Mouse (Mus musculus) intestine, postnatal 0 days (tissue): ENCODE results near the gene Usp38. TPM values are rescaled to one million over a fixed set of nuclear protein-coding genes. Genes with fewer than 3 reads are reported as not detected.
A peak's percentile ranks its signal among the peaks of the same experiment; 100 is the strongest.
"Not testable (repeated sequence)": the region's sequence is repeated elsewhere in the genome, so short reads cannot be mapped to it uniquely, and the experiment has no call there.

Source experiments
- ATAC-seq: fragments of 200-750 bp; cut with Nextera tagmentation; 2 replicates; pipeline ENCODE4 v1.8.0; 2017; ENCODE audit warnings: mild to moderate bottlenecking, moderate TSS enrichment, moderate library complexity
- H3K27ac ChIP-seq: fragments of 300-500 bp; sonication (generic); 2 replicates; pipeline ENCODE4 v1.5.1; 2014; ENCODE audit warnings: mild to moderate bottlenecking, low read depth, low read length, moderate library complexity
- H3K27me3 ChIP-seq: fragments of 300-500 bp; sonication (generic); replicated peaks from 2 replicates; pipeline ENCODE4 v1.6.1; 2014; ENCODE audit warnings: low read length, mixed read lengths; ENCODE audit not compliant: control insufficient read depth, insufficient read depth
- H3K36me3 ChIP-seq: fragments of 300-500 bp; sonication (generic); 2 replicates; pipeline ENCODE4 v1.6.1; 2014; ENCODE audit warnings: mild to moderate bottlenecking, moderate library complexity; ENCODE audit not compliant: control insufficient read depth, insufficient read depth
- H3K4me1 ChIP-seq: fragments of 300-500 bp; sonication (generic); replicated peaks from 2 replicates; pipeline ENCODE4 v1.6.1; 2014; ENCODE audit warnings: antibody characterized with exemption, low read length, mixed read lengths; ENCODE audit not compliant: control insufficient read depth, insufficient read depth
- H3K4me2 ChIP-seq: fragments of 300-500 bp; sonication (generic); replicated peaks from 2 replicates; pipeline ENCODE4 v1.6.1; 2014; ENCODE audit warnings: low read depth, mild to moderate bottlenecking, moderate library complexity
- H3K4me3 ChIP-seq: fragments of 300-500 bp; sonication (generic); 2 replicates; pipeline ENCODE4 v1.5.1; 2014; ENCODE audit warnings: low read depth, low read length
- H3K9ac ChIP-seq: fragments of 300-500 bp; sonication (generic); 2 replicates; pipeline ENCODE4 v1.6.1; 2014; ENCODE audit warnings: mild to moderate bottlenecking, low read depth, low read length
- H3K9me3 ChIP-seq: fragments of 300-500 bp; sonication (generic); 2 replicates; pipeline ENCODE4 v1.6.1; 2016; ENCODE audit warnings: mixed run types; ENCODE audit not compliant: control insufficient read depth
- CTCF ChIP-seq: sonication (generic); IDR thresholded peaks from 2 replicates; pipeline ENCODE4 v1.5.1; 2016; ENCODE audit warnings: low read depth, mild to moderate bottlenecking, control low read depth, antibody characterized with exemption, moderate library complexity
- WGBS: fragments of 180-500 bp; shearing (Covaris S2); extraction: QIAGEN DNeasy Blood & Tissue Kit; methylation state at CpG from one replicate; pipeline ENCODE4 v1.1.7; 2014; 5-methylcytosine and 5-hydroxymethylcytosine counted together
- polyA plus RNA-seq: library from polyadenylated mRNA; unstranded; fragments of >200 nt; fragmentation: Nextera tagmentation; extraction: Ambion mirVana; gene quantifications from 2 replicates; pipeline ENCODE4 v1.2.1, GENCODE M21; 2015

Usp38 gene
- 9.4 and 10.6 TPM in 2 replicates for polyA plus RNA-seq

DNA sequence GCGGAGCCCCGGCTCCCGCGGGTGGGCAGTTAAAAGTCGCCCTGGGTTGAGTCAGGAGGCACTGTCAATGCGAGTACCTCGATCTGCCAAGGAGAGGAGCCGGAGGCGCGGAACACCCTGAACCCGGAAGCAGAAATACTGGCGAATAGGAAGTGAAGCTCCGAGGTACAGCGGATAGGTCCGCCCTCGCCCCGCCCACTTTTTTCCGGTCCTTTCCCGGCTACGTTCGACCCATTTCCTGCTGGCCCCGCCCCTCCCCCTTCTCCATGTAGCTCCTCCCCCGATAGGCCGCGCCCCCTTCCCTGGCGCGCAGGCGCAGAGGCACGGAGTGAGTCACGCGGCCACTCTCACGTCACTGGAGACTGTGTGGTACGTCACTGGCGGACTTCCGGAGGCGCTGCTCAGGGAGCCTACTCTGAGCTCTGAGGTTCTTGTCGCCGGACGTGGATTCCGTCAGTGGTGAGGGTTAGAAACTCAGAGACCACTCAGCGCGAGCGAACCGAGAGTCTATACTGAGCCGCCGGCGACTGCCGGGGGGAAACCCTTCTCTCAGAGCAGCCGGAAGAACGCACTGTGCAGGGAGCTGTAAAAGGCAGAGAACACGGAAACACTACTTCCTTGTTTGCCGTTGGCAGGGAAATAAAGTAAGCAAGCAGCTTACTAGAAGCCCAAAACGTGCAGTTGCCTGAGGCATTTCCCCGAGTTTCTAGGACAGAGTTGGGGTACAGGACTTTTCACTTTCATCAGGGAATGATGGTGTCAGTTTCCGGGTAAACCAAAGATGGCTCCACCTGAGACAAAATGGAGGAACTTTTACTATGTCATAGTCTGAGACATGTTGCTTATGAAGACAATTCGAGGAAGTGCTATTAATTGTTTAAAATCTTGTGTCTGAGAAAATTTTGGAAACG lies at the start of gene Usp38:
Gene Usp38, minus strand, starts transcription at position 140 of the 911 bp plus-strand sequence.
- Histone ChIP-seq H3K4me2 (peak within 1 kb of the TSS; percentile 81), H3K27me3 (no peaks in the 10 kb centered on the region), H3K9ac (peak within 1 kb of the TSS; percentile 94), H3K4me3 (peak within 1 kb of the TSS; percentile 95), H3K4me1 (0 out of 2 replicates have a peak, but pooled peaks cover 8% of the 10 kb centered on the region), H3K36me3 (peaks cover 12% of the 10 kb centered on the region; the same call in 1 of the 2 replicates), H3K27ac (peak within 1 kb of the TSS; percentile 97), H3K9me3 (no peaks in the 10 kb centered on the region)
- WGBS = 3% methylated on average over 57 of the region's 57 CpGs
- no peak; the same call in 1 of the 2 replicates for TF ChIP-seq CTCF
- peak; percentile 98 for ATAC-seq

DNA sequence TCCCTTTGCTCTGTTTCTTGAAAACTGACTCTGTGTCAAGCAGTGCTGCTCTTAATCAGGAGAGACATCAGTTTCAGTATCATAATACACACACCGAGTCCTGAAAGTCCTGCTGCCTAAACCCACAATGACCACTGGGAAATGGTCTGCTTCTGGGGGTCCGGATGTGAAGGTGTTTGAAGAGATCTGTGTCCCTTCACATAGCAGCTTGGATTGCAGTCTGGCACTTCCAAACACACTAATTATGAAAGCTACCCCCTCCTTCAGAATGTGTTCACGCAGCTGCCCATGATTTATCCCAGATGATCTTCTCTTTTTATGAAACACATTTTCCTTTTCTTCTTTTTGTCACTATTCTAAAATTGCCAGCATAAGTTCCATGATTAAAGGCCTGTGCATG lies 47.8 kb upstream of the Usp38 start:
- TF ChIP-seq CTCF = no peak
- 68% methylated on average over 3 of the region's 3 CpGs for WGBS
- H3K4me3 ChIP-seq = no peak overlapping the region
- no peak overlapping the region for H3K27ac ChIP-seq
- H3K9ac ChIP-seq = no peak overlapping the region
- no peaks in the 10 kb centered on the region for H3K4me1 ChIP-seq
- H3K9me3 ChIP-seq = no peaks in the 10 kb centered on the region
- H3K27me3 ChIP-seq = no peaks in the 10 kb centered on the region
- H3K36me3 ChIP-seq = no peaks in the 10 kb centered on the region
- no peak overlapping the region for H3K4me2 ChIP-seq
- ATAC-seq = no peak

DNA sequence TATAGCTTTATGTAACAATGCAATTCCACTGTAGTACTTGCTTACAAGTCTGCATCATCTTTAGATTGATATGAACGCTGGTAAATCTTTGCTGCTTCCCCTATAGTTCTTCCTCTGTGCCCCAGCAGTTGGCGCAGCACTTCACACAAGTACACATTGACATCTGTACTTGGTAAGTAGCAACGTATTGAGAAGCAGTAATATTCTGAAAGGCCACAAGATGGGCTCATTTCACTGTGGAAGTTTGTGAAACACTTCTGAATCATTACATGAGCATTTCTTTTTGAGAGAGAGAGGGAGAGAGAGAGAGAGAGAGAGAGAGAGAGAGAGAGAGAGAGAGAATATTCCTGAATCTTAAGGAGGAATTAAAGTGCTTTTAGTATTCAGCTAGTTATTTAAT lies 47.2 kb upstream of the Usp38 start:
- no peak overlapping the region for H3K27ac ChIP-seq
- no peak for ATAC-seq
- H3K4me2 ChIP-seq = no peak overlapping the region
- WGBS = 23% methylated on average over 3 of the region's 3 CpGs
- no peaks in the 10 kb centered on the region for H3K4me1 ChIP-seq
- no peaks in the 10 kb centered on the region for H3K27me3 ChIP-seq
- H3K36me3 ChIP-seq = no peaks in the 10 kb centered on the region
- no peaks in the 10 kb centered on the region for H3K9me3 ChIP-seq
- no peak overlapping the region for H3K4me3 ChIP-seq
- H3K9ac ChIP-seq = no peak overlapping the region
- peak; percentile 65 for TF ChIP-seq CTCF

DNA sequence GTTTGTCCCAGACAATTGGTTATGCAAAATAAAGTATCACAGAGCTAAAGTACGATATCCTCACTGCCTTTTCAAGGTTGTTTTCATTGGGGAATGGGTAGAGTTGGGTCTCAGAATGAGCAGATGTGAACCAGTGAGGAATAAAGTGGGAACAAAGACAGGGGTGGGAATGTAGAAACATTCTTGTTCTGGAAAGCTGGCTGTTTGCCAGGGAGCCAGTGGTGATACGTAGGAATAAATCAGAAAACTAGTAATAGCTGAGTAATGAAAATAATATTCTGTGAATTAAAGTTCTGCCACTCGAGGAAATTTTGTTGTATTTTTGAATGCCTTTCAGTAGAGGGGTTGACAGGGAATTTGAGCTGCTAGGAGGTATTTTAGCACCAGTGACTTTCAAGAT lies 29.5 kb upstream of the Usp38 start:
- 52% methylated on average over 3 of the region's 3 CpGs for WGBS
- Histone ChIP-seq H3K9ac (no peak overlapping the region), H3K4me1 (no peaks in the 10 kb centered on the region), H3K36me3 (no peaks in the 10 kb centered on the region), H3K4me3 (no peak overlapping the region), H3K9me3 (no peaks in the 10 kb centered on the region), H3K27me3 (no peaks in the 10 kb centered on the region), H3K27ac (no peak overlapping the region), H3K4me2 (no peak overlapping the region)
- TF ChIP-seq CTCF = no peak
- ATAC-seq = no peak

DNA sequence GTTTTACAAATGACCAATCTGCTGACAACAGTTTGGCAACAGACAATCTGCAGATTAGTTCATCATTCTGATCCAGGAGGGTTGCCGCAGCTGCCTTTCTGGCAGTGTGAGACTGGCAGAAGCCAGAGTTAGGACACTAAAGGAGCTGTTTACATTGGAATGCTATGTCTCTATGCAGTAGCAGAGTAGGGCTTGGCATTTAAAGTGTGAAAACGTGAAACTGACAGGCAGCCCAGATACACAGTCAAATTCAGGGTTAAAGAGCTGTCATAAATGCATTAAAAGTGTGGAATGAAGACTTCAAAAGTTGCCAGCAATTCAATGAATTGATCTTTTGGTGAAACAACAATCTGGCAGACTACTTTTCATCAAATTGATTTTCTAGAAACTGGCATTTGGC lies 13.3 kb upstream of the Usp38 start:
- Histone ChIP-seq H3K4me1 (no peaks in the 10 kb centered on the region), H3K4me3 (no peak overlapping the region), H3K36me3 (no peaks in the 10 kb centered on the region), H3K4me2 (no peak overlapping the region), H3K27me3 (no peaks in the 10 kb centered on the region), H3K9ac (no peak overlapping the region), H3K9me3 (peaks cover 10% of the 10 kb centered on the region; the same call in 1 of the 2 replicates), H3K27ac (no peak overlapping the region)
- TF ChIP-seq CTCF = no peak
- no peak for ATAC-seq
- 33% methylated on average over 2 of the region's 2 CpGs for WGBS

DNA sequence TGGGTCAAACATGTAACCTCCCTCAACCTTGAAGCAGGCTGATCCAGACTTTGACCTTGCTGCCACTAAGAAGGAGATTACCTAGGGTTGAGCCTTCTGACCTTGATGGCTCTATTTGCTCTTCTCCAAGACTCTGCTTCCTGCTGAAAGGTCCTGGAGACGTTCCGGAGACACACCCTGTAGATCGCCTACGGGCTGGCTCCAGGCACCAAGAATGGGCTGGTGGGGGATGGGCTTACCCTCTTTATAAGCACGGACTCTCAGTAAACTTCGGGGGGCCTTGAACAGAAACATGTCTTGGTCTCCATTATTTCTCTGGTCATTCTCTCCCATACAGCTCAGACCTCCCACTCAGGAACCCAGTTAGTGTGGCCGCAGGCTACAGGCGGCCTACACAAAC lies 2.8 kb upstream of the Usp38 start:
- not testable (repeated sequence) for H3K4me1 ChIP-seq, H3K27ac ChIP-seq, H3K9me3 ChIP-seq, H3K4me3 ChIP-seq, H3K27me3 ChIP-seq, H3K4me2 ChIP-seq, H3K36me3 ChIP-seq, ATAC-seq, H3K9ac ChIP-seq
- 75% methylated on average over 8 of the region's 8 CpGs for WGBS
